Mouse (Mus musculus): ENCODE results near the gene Mid1. TPM values are rescaled to one million over a fixed set of nuclear protein-coding genes. Genes with fewer than 3 reads are reported as not detected.
A peak's percentile ranks its signal among the peaks of the same experiment; 100 is the strongest.
"Not testable (repeated sequence)": the region's sequence is repeated elsewhere in the genome, so short reads cannot be mapped to it uniquely, and the experiment has no call there.

Mid1 gene
- polyA plus RNA-seq, 1 experiment from 2014 or later, result 11.7 TPM

DNA sequence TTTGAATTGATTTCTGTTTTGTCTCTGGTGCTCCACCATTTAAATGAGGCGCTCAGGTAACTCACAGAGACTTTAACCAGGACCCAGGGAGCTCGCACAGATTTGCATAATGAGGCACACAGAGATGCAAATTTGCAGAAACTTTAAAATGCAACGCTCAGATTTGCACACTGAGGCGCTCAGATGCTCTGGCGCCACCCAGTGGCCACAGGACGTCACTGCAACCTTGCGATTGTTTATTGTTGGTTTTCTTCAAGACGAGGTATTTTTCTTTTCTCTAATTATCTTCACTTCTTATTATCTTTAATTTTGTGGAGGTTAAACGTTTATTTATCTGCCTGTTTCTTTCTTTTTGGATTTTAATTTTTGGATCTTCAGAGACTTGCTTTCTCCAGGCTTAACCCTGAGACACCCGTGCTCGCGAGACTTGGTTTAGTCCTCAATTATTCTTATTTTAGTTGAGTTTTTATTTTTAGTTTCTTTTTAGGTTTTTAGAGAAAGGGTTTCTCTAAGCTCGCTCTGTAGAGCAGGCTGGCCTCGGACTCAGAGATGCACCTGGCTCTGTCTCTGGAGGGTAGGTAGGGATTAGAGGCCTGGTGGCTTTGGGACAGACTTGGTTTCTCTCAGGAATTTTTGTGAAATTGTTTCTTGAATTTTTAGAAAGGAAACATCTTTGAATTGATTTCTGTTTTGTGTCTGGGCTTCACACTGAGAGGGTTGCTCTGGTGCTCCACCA lies 335.1 kb downstream of the Mid1 start:
- not testable (repeated sequence) for H3K9ac ChIP-seq, H3K4me2 ChIP-seq, ATAC-seq, H3K4me1 ChIP-seq, H3K27me3 ChIP-seq, H3K4me3 ChIP-seq
- peaks cover 43% of the 10 kb centered on the region for H3K36me3 ChIP-seq (ENCODE audit: poor library complexity, severe bottlenecking)
- H3K27ac ChIP-seq, result peak overlapping the region; percentile 32
- H3K9me3 ChIP-seq (replicated peaks), result peaks cover 43% of the 10 kb centered on the region
- 56% methylated on average over 14 of the region's 14 CpGs for WGBS

DNA sequence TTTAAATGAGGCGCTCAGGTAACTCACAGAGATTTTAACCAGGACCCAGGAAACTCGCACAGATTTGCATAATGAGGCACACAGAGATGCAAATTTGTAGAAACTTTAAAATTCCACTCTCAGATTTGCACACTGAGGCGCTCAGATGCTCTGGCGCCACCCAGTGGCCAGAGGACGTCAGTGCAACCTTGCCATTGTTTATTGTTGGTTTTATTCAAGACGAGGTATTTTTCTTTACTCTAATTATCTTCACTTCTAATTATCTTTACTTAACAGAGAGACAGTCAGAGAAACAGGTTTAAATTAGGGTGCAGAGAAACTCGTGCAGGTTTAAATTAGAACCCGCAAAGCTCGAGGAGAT lies 335.7 kb downstream of the Mid1 start:
- H3K4me3 ChIP-seq, H3K4me2 ChIP-seq, H3K9ac ChIP-seq, ATAC-seq, H3K27me3 ChIP-seq, H3K4me1 ChIP-seq: not testable (repeated sequence)
- H3K9me3 ChIP-seq (replicated peaks), result peaks cover 43% of the 10 kb centered on the region
- 49% methylated on average over 9 of the region's 9 CpGs for WGBS
- peak overlapping the region; percentile 22; the same call in 1 of the 2 replicates for H3K27ac ChIP-seq
- peaks cover 43% of the 10 kb centered on the region for H3K36me3 ChIP-seq (ENCODE audit: poor library complexity, severe bottlenecking)

DNA sequence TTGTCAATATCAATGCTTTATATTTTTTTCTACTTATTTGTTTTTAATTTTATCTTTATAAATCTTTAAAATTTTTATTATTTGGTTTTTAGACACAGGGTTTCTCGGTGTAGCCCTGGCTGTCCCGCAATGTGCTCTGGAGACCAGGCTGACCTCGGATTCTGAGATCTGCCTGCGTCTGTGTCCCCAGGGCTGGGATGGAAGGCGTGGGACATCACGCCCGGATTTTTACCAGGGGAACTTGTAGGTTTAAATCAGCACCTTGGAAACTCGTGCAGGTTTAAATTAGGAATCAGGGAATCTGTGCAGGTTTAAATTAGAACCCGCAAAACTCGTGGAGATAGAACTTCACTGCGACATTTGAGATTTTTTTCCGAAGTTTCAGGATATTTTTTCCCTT lies 336.2 kb downstream of the Mid1 start:
- not testable (repeated sequence) for H3K4me2 ChIP-seq, ATAC-seq, H3K4me3 ChIP-seq, H3K27me3 ChIP-seq, H3K4me1 ChIP-seq, H3K9ac ChIP-seq
- peaks cover 41% of the 10 kb centered on the region for H3K36me3 ChIP-seq (ENCODE audit: poor library complexity, severe bottlenecking)
- peaks cover 42% of the 10 kb centered on the region for H3K9me3 ChIP-seq (replicated peaks)
- WGBS, result 75% methylated on average over 12 of the region's 12 CpGs
- peak overlapping the region; percentile 1; the same call in 1 of the 2 replicates for H3K27ac ChIP-seq

GRCm38 (mm10) chrX:170021750-170022461 lies 336.9 kb downstream of the Mid1 start:
- H3K27me3 ChIP-seq, H3K4me3 ChIP-seq, H3K4me1 ChIP-seq, H3K9ac ChIP-seq, H3K4me2 ChIP-seq: not testable (repeated sequence)
- 48% methylated on average over 15 of the region's 15 CpGs for WGBS
- H3K36me3 ChIP-seq (ENCODE audit: poor library complexity, severe bottlenecking), result peaks cover 38% of the 10 kb centered on the region
- H3K9me3 ChIP-seq (replicated peaks), result peaks cover 40% of the 10 kb centered on the region
- 0 out of 2 replicates have a peak overlapping the region, but pooled peaks have one; percentile 1 for H3K27ac ChIP-seq
- ATAC-seq, result peak; percentile 22; the same call in 1 of the 2 replicates

Other genes starting within 250 kb of the Mid1 start
- not detected in 2 replicates for gene 4933400A11Rik, start 94.4 kb downstream of the Mid1 start, polyA plus RNA-seq (2015; fragmentation: Nextera tagmentation; extraction: Ambion mirVana)